Mouse (Mus musculus) midbrain, embryonic 10.5 days (tissue): ENCODE data around the gene Olfr122. TPM values are rescaled to one million over a fixed set of nuclear protein-coding genes. Genes with fewer than 3 reads are reported as not detected.

Source experiments
- DNase-seq: peaks from one replicate; pipeline ENCODE4 v3.0.0-alpha.2; 2017; ENCODE audit warnings: low spot score
- H3K27ac ChIP-seq: fragments of 300-500 bp; sonication (generic); replicated peaks from 2 replicates; pipeline ENCODE4 v1.5.1; 2016; ENCODE audit warnings: mild to moderate bottlenecking
- H3K27me3 ChIP-seq: fragments of 300-500 bp; sonication (generic); 2 replicates; pipeline ENCODE4 v1.6.1; 2016; ENCODE audit warnings: low read depth, mild to moderate bottlenecking; ENCODE audit not compliant: poor library complexity, severe bottlenecking
- H3K36me3 ChIP-seq: fragments of 300-500 bp; sonication (generic); 2 replicates; pipeline ENCODE4 v1.6.1; 2016; ENCODE audit warnings: mild to moderate bottlenecking, moderate library complexity
- H3K4me1 ChIP-seq: fragments of 300-500 bp; sonication (generic); 2 replicates; pipeline ENCODE4 v1.6.1; 2016
- H3K4me3 ChIP-seq: fragments of 300-500 bp; sonication (generic); 2 replicates; pipeline ENCODE4 v1.5.1; 2016; ENCODE audit warnings: mild to moderate bottlenecking, moderate library complexity
- H3K9me3 ChIP-seq: fragments of 300-500 bp; sonication (generic); replicated peaks from 2 replicates; pipeline ENCODE4 v1.6.1; 2016; ENCODE audit warnings: mild to moderate bottlenecking
- WGBS: fragments of 180-500 bp; shearing (Covaris S2); methylation state at CpG from one replicate; pipeline ENCODE4 v1.1.7; 2016; 5-methylcytosine and 5-hydroxymethylcytosine counted together
- polyA plus RNA-seq: library from polyadenylated mRNA; unstranded; fragments of >200 nt; fragmentation: Nextera tagmentation; extraction: Ambion mirVana; gene quantifications from 2 replicates; pipeline ENCODE4 v1.2.1, GENCODE M21; 2016

Olfr122 gene
- polyA plus RNA-seq = not detected in 2 replicates

GRCm38 (mm10) chr17:37768307-37768706, at the start of gene Olfr122:
Gene Olfr122 (plus strand): TSS chr17:37768607.
- DNase-seq = no peak
- Histone ChIP-seq H3K4me3 (no peak within 1 kb of the TSS), H3K9me3 (no peaks in the 10 kb centered on the region; the same call in 1 of the 2 replicates), H3K27me3 (no peaks in the 10 kb centered on the region), H3K36me3 (no peaks in the 10 kb centered on the region), H3K27ac (no peak within 1 kb of the TSS), H3K4me1 (no peaks in the 10 kb centered on the region)
- 92% methylated on average over 4 of the region's 4 CpGs for WGBS

DNA sequence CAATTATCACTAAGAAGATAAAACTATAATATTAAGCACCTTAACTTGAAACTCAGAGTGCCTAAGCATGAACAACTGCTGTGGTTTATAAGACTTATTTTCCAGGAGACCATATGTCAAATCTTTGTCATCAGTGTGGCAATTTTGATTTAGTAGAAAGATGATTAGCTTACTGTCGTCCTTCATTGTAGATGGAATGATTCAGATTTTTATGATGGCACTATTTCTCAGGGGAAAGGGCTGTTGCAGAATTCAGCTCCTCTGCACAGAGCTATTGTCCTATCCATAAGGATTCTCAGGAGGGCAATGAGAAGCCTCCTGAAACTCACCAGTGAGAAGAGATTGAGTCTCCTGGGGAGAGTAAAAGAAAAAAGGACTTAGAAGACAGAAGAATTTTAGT, 46.9 kb upstream of the Olfr122 start, which contains the start of gene Olfr120:
Gene Olfr120, plus strand, starts transcription at position 301 of the 400 bp plus-strand sequence.
- DNase-seq = no peak
- WGBS = 88% methylated on average over 1 of the region's 1 CpGs
- no peaks in the 10 kb centered on the region for H3K27me3 ChIP-seq
- no peak within 1 kb of the TSS for H3K4me3 ChIP-seq
- no peaks in the 10 kb centered on the region for H3K4me1 ChIP-seq
- H3K9me3 ChIP-seq = no peaks in the 10 kb centered on the region
- no peaks in the 10 kb centered on the region for H3K36me3 ChIP-seq
- no peak within 1 kb of the TSS for H3K27ac ChIP-seq

GRCm38 (mm10) chr17:37738070-37738469, 30.3 kb upstream of the Olfr122 start:
- DNase-seq = no peak
- Histone ChIP-seq H3K4me3 (no peak overlapping the region), H3K9me3 (no peaks in the 10 kb centered on the region), H3K36me3 (no peaks in the 10 kb centered on the region), H3K27me3 (no peaks in the 10 kb centered on the region), H3K27ac (no peak overlapping the region), H3K4me1 (no peaks in the 10 kb centered on the region)
- 60% methylated on average over 7 of the region's 7 CpGs for WGBS

GRCm38 (mm10) chr17:37793229-37793628, 24.8 kb downstream of the Olfr122 start, which contains the start of gene Olfr123:
Gene Olfr123 (plus strand): TSS chr17:37793529.
- Histone ChIP-seq H3K4me1 (no peaks in the 10 kb centered on the region), H3K4me3 (no peak within 1 kb of the TSS), H3K36me3 (no peaks in the 10 kb centered on the region), H3K9me3 (no peaks in the 10 kb centered on the region), H3K27me3 (no peaks in the 10 kb centered on the region), H3K27ac (no peak within 1 kb of the TSS)
- DNase-seq = no peak
- 90% methylated on average over 2 of the region's 2 CpGs for WGBS

DNA sequence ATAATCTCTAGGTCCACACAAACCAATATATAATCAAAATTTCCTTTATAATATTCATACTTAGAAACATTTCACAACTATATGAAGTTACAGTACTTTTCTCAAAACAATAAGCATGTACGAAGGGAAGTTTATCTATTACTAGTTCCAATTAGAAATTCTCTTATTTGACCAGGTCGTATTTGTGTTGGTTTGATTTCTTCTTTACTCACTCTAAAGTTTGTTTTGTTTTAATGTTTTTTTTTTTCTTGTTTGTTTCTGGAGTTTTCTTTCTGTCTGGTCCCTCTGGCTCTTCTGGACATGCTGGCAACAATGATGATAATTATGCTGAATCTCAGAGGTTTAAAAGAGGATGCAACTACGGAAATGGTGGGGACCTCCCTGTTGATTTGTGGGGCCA, 31.2 kb downstream of the Olfr122 start, which contains the start of gene Olfr124:
Gene Olfr124, plus strand, starts transcription at position 301 of the 400 bp plus-strand sequence.
- DNase-seq = no peak
- H3K4me3 ChIP-seq = no peak within 1 kb of the TSS
- no peak within 1 kb of the TSS for H3K27ac ChIP-seq
- no peaks in the 10 kb centered on the region for H3K4me1 ChIP-seq
- H3K36me3 ChIP-seq = no peaks in the 10 kb centered on the region
- H3K9me3 ChIP-seq = no peaks in the 10 kb centered on the region
- 91% methylated on average over 3 of the region's 3 CpGs for WGBS
- H3K27me3 ChIP-seq = no peaks in the 10 kb centered on the region

Other genes starting within 250 kb of the Olfr122 start
- not detected in 2 replicates for gene Olfr112, start 199.2 kb upstream of the Olfr122 start, polyA plus RNA-seq
- gene Olfr113, start 190.9 kb upstream of the Olfr122 start, polyA plus RNA-seq = not detected in 2 replicates
- not detected in 2 replicates for gene Olfr114, start 175.9 kb upstream of the Olfr122 start, polyA plus RNA-seq
- not detected in 2 replicates for gene Olfr115, start 141.5 kb upstream of the Olfr122 start, polyA plus RNA-seq
- gene Olfr116, start 141.4 kb upstream of the Olfr122 start, polyA plus RNA-seq = not detected in 2 replicates
- not detected in 2 replicates for gene Olfr117, start 104.8 kb upstream of the Olfr122 start, polyA plus RNA-seq
- not detected in 2 replicates for gene Olfr118, start 101.6 kb upstream of the Olfr122 start, polyA plus RNA-seq
- gene Olfr119, start 72.0 kb upstream of the Olfr122 start, polyA plus RNA-seq = not detected in 2 replicates
- not detected in 2 replicates for gene Olfr120, start 46.8 kb upstream of the Olfr122 start, polyA plus RNA-seq
- gene Olfr121, start 19.8 kb upstream of the Olfr122 start, polyA plus RNA-seq = not detected in 2 replicates
- gene Olfr123, start 24.9 kb downstream of the Olfr122 start, polyA plus RNA-seq = not detected in 2 replicates
- gene Olfr124, start 31.3 kb downstream of the Olfr122 start, polyA plus RNA-seq = not detected in 2 replicates
- gene Olfr125, start 64.3 kb downstream of the Olfr122 start, polyA plus RNA-seq = not detected in 2 replicates
- gene Olfr126, start 78.9 kb downstream of the Olfr122 start, polyA plus RNA-seq = not detected in 2 replicates
- not detected in 2 replicates for gene Olfr127, start 131.8 kb downstream of the Olfr122 start, polyA plus RNA-seq
- gene Olfr128, start 151.9 kb downstream of the Olfr122 start, polyA plus RNA-seq = not detected in 2 replicates
- gene Olfr761, start 184.5 kb downstream of the Olfr122 start, polyA plus RNA-seq = not detected in 2 replicates